Mouse (Mus musculus) gastrocnemius, postnatal 36 days (tissue): ENCODE results near the gene Smad6. TPM values are rescaled to one million over a fixed set of nuclear protein-coding genes. Genes with fewer than 3 reads are reported as not detected.
A peak's percentile ranks its signal among the peaks of the same experiment; 100 is the strongest.

Source experiments
- DNase-seq, 2 experiments: peaks; one replicate each; pipeline ENCODE4 v3.0.0; 2022
- intact Hi-C: fragments of 180-260 bp; cut with DNase I; formaldehyde crosslinking; loops from one replicate; pipeline ENCODE4 v1.15.1; 2025
- total RNA-seq, 2 experiments: library from RNA; stranded (reverse); gene quantifications; 2 replicates each; pipeline ENCODE4 v1.2.3; 2021

Smad6 gene
- total RNA-seq, 2 experiments from 2014 or later = 3.3 to 4.0 TPM

DNA sequence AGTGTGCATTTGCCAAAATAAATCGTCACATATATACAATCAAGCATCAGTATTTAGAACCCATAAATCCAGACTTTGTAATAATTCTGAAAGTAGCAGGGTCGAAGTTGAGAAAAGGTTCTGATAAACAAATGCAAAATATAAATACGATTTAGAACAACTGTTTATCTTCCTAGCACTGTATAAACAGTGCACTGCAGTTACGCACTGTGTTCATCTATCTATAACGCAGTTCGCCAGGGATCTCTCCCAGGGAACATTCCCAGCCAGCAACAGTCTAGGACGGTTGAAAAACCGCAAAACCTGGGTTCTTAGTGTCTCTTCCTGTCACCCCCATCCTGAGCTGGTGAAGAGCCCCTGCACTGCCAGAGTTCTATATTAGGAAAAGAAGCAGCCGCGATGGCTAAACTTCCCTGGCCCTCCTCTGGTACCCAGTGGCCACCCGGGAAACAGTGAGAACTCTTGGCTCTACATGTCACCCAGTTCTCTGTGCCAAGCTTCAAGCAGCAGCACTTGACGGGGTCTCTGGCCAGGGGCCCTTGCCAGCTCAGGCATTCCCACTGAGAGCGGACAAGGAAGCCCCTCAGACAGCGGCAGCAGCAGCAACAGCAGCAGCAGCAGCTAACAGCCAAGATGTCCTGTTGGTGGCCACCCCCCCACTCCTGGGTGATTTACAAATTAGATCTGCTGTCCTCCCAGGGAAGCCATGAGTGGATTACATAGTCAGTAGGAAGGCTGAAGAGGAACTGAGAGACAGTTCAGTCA, 54.3 kb downstream of the Smad6 start:
- no peak for DNase-seq
- intact Hi-C loops = no loop called here

DNA sequence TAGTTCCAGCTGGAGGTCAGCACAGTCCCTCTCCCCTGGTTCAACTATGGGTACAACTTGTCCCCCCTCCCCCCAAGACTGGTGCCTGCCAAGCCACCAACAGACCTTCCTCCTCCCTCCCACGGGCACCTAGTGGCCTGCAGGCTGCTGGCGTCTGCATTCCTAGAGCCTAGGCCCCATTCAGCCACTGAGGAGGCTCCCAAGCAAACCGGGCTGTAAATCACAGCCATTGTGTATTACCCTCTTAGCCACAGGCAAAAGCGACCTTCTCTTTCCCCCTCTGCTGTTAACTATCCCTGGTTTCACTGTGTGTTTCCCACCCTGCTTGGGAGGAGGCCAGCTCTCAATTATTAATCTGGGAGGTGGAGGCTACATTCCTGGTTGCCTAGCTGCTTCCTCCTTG, 56.3 kb downstream of the Smad6 start:
- no peak for DNase-seq
- intact Hi-C loops = no loop called here

DNA sequence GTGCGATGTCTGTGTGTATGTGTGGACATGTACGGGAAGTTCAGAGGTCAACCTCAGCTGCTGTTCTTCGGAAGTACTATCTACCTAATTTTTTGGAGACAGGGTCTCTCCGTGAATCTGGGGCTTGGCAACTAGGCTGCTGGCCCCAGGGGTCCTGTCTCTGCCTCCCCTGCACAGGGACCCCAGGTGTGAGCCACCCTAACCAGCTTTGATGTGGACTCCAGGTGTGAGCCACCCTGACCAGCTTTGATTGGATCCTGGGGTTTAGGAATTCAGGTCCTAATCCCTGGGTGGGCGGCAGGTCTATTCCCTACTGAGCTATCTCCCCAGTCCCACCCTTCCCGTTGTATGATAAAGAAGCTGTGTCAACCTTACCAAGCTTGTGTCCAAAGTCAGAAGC, 60.0 kb downstream of the Smad6 start:
- no peak for DNase-seq
- intact Hi-C loops = no loop called here

DNA sequence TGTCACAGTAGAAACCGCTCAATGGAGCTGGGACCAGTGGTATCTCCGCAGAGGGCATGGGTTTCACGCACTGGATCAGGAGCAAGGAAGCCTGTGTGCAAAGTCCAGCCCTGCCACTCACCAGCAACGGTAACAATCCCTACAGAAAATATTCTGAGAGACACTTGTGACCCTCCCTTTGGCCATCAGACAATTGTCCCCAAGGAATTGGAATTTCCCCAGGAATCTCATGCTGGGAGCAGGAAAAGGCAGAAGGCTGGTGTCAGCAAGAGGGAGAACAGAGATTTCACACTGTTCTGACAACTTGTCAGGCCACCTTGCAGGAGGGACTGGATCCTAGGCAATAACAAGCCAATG, 61.1 kb downstream of the Smad6 start:
- no peak for DNase-seq
- intact Hi-C loops = no loop called here

DNA sequence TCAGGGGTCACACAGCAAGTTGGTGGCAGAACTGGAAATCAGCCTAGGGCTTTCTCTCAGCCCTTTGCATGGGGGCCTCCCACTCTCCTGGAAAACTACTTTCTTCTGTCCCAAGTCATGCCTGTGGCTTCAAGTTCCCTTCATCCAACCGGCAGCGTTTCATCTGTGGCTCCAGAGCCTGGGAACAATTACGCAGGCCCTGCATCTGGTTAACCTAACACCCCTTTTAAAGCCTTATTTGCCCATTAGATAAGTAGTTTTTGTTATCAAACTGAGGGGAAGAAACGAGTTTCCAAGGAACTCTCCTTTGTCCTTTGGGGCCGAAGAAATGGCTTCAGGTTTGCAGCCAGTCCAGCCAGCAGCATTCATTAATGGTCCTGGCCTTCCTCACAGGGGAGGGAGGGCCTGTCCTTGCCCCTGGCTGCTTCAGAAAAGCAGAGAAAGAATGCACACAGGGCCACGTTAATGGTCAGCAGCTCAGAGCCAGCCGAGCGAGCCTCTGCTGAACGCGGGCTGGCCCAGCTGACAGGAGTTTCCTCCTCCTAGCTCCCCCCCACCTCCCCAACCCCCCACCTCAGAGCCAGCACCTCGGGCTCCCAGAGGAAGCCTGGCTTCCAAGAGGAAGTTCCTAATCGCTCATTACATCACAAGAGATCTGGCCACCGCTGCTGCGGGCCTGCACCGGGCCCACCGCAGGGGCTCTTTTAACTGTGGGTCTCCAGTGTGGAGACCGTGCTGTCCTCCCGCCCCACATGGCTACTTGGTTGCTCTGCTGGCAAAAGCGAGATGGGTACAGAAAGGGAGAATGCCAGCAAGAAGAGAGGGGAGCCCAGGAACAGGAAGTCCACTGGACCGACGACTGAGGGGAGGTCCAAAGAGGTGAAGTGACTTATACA, 61.7 kb downstream of the Smad6 start:
- DNase-seq = no peak
- intact Hi-C loops = loop anchor here (5.0 kb wide), 2 partner anchors 43 to 62 kb away; partner anchors contain the start of gene Smad6

DNA sequence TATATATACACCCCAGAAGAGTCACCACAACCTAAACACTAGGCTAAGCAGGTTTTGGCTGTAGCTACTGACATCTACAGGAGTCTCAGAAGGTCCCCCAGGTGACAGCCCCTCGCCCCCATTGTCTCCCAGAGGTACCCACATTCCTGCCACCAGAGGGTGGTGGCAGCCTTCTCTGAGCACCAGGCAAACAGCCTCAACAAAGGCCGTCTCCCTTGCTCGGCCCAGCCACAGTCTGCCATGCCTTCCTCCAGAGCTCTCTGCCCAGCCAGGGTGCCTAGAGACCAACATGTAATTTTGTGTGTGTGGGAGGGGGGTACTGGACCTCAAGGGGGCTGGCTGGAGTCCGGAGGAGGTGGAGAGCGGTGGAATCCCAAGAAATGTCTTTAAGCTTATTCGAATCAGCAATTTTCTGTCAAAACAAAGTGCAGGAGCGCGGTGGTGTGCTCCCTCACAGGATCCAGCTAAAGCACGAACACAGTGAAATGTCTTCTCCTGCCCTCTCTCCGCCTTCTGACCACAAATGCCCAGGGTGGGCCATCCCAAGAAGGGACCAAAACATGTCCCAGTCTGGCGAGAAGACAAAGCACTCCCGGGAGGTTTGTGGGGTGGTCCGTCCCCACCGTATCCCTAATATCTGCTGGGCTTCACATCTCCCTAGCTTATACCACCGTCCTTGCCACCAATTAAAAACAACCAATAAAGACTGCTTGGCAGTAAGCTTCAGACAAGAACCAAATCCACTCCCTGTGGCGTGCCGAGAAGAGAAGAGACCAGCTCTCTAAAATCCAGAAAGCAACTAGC, 62.5 kb downstream of the Smad6 start:
- intact Hi-C loops = loop anchor here (5.0 kb wide), 2 partner anchors 42 to 63 kb away; partner anchors contain the start of gene Smad6
- peak; percentile 30 to 47 for DNase-seq

DNA sequence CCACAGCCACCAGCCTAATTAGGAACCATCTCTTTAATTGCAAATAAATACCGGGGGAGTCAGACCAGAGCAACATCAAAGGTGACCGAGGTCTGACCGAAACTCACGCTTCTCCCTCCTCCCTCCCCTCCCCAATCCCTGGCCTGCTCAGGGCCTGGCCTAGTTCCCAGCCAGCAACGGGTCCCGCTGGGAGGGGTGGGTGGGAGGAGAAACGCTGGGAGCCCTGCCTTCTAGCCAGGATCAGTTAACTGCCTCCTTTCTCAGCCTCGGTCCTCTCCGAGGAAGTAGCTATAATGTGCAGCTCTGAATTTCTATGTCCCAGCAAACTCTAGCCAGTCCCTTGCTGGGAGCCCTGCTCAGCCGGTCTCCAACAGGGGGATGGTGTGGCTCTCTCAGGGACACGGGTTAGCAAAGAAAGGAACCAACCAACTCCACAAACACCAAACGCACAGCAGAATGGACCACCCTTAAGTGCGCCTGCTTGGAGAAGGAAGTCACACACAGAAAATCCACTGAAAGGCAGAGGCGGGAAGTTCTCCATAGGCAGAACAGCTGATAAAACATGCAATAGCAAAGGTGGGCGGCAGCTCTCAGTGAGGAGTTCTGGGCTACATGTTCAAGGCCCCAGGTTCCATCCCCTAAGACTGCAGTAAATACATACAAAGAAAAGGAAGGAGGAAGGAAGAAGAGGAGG, 63.4 kb downstream of the Smad6 start:
- intact Hi-C loops = loop anchor here (5.0 kb wide), 2 partner anchors 41 to 64 kb away; partner anchors contain the start of gene Smad6
- DNase-seq = peak in 1 of 2 experiments; percentile 42

DNA sequence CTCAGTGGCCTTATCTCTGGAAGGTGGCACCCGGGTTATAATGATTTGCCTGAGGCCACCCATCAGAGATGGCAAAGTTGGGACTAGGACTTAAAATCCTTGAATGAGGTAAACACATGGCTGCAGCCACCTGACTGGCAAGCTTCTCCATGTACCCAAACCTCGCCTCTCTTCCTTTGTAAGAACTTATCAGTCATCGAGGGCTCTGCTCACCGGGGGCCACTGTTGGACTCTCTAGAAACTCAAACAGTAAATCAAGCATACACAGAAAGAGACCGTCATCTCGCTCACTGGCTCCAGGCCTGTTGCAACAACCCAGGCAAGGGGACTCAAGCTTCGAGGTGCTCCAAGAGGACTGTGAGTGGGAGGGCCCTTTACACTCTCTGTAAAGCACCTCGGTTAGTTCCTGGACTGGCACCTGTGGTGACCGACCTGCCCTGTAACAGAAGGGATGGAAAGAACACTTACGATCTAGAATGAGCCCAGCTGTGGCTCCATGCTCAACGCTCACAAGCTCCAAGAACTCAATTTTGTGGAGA, 64.1 kb downstream of the Smad6 start:
- intact Hi-C loops = loop anchor here (2.0 to 5.0 kb wide), 3 partner anchors 40 to 129 kb away; partner anchors contain the start of gene Smad6
- DNase-seq = no peak

DNA sequence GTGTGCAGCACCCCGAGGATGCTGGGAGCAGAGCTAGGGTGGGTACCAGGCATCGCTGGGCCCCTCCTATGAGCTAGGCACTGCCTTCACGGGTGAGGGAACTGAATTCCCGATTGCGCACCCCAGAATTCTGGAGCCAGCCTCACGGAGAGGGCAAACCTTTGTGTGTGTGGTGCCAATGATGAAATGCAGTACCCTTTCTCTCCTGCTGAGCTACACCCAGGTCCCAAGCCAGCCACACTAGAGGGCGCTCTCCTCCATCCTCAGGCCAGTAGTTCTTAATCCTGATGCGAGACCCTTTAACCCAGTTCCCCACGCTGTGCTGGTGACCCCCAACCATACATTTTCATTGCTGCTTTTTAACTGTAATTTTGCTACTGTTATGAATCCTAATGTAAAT, 65.8 kb downstream of the Smad6 start:
- peak; percentile 56 to 71 for DNase-seq
- intact Hi-C loops = loop anchor here (2.0 to 5.0 kb wide), 3 partner anchors 39 to 131 kb away; partner anchors contain the start of gene Smad6

DNA sequence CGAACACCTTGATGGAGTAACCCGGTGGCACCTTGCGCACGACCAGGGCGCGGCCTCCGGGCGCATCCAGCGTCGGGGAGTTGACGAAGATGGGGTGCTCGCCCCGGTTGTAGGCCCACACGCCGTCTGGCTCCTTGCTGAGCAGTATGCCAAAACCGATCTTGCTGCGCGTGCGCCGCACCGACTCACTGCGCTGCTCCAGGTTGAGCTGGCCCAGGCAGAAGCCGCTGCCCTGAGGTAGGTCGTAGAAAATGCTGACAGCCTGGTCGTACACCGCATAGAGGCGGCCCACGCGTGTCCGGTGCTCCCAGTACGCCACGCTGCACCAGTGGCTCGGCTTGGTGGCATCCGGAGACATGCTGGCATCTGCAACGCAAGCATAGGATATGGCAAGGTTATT, 68.2 kb downstream of the Smad6 start:
- DNase-seq = peak in 1 of 2 experiments; percentile 3
- intact Hi-C loops = no loop called here

DNA sequence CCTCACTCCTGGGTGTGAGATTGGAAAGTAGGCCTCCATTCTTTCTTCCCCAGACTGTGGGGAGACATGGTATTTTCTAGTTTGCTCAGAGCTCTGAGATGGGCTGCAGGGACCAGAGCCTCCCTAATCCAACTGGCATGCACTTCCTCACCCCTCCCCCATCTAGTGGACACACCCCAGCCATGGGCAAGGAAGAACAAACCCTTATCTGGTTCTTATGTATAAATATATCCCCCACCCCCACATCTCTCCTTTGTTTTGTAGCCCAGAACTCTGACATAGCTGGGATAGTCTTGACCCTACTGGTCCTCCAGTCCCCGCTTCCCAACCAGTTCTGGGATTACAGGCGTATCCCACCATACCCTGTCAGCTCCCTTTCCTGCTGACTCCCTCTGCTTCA, 69.3 kb downstream of the Smad6 start:
- intact Hi-C loops = no loop called here
- no peak for DNase-seq

DNA sequence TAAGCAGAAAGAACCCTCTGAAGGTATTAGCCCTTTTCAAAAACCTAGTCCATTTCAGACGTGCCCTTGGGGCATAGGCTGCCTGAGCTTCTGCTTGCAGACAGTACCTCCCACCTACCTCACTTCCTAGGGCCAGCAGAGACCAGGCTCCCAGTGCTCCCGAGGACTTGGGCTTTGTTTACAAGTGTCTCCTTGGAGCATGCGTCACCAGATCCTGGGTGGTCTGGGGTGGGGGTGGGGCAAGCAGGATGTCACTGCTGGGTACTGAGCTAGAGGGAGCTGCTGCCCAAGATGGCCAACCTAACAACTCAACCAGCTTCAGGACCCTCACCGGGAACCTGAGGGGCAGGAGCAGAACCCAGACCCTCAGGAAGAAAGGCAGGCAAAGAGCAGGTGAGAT, 71.5 kb downstream of the Smad6 start:
- intact Hi-C loops = no loop called here
- peak in 1 of 2 experiments; percentile 1 for DNase-seq

DNA sequence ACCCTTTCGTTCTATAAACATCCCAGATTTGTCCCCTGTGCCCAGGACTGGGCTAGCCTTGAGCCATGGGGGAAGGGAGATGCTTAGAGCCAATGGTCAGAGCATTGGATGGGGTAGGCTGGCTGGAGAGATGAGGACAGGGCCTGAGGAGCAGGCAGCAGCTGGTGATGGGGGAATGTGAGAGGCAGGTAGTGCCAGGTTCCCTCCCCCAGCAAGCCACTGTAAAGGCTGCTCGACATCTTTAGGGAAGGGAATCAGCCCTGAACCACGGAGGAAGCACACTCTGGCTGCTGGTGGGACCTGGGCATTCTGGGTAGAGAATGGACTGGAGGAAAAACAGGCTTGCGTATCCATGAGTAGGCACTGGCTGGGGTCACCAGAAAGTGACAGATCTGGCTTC, 72.5 kb downstream of the Smad6 start:
- peak in 1 of 2 experiments; percentile 2 for DNase-seq
- intact Hi-C loops = no loop called here

DNA sequence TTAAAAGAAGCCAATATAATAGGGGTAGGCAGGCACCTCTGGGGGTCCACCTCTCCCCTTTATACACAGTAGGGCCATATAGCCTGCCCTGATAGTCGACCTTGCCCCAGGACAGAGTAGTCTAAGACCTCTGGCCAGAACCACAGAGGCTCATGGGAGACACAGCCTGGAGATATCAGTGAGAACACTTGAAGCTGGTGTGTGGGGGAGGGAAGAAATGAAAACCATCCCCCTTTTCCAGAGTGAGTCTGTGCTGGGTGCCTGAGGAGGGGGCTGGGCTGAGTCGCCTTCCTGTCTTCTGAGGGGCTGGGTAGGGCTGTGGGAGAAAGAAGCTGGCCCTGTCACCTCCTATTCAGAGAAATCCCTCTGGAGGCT, 79.3 kb downstream of the Smad6 start:
- DNase-seq = no peak
- intact Hi-C loops = no loop called here

DNA sequence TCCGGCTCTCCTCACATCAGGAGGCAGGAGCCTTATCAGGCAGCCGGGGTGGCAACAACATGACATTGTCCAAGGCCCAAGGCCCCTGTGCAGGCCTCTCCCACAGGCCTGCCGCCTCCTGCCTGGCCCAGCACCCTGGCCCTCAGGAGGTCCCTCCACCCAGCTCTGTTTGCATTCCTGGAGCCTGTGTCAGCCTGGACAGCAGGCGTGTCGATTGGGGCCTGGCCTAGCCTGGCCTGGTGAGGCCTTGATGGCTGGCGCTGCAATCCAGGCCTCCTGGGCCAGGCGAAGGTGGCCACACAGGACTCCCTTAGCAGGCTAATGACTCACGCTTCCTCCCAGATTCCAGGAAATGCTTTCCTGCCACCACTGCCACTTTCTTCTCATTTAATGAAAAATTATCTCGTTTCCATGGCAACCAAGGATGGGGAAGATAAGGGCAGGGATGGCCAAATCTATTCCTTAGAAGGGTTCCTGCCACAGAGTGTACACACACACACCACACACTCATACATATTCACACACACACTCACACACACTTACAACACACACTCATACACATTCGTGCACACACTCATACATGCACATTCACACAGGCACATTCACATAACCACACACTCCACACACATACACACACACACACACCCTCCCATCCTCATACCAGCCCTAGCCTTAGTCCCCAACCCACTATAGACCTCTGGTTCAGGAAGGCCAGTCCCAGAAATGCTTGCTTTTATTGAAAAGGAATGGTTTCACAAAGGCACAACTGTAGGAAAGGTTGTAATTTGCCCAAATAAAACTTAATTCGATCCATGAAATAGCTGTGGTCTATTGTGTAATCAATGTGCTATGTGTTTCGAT, 79.9 kb downstream of the Smad6 start:
- intact Hi-C loops = no loop called here
- DNase-seq = peak; percentile 37 to 51

DNA sequence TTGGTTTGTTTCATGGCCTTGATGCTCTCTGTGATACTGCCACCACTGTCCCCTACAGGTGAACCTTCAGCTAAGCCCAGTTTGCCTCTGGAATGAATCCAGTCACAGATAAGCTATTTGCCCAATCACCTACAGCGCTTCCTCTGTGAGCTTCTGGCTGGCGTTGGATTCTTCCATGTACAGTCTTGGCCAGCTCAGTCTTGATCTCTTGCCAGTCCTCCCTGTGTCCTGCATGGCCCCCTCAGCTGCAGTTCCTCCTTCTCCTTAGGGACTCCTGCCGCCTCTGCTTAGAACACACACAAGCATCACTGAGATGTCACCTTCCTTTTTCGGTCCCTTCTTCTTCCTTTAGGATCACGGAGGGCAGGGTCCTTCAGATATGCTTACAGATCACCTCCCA, 85.6 kb downstream of the Smad6 start:
- DNase-seq = no peak
- intact Hi-C loops = no loop called here

DNA sequence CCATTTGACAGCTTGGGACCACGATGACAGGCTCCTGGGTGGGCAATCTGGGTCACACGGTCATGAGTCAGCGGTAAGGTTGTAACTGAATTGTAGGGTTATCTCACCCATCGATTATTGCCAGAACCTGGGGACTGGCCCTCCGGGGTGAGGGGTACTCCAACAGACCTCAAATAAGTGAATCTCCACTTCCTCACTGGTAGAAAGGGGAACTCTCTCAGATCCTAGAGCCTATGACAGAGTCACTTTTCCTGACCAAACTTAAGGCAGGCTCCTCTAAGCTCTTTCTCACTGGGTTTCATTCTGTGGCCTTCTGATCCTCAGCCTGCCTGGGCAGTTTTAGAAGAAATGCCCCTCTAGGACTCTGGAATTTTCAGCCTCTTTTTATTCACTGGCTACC, 88.8 kb downstream of the Smad6 start:
- DNase-seq = no peak
- intact Hi-C loops = no loop called here

DNA sequence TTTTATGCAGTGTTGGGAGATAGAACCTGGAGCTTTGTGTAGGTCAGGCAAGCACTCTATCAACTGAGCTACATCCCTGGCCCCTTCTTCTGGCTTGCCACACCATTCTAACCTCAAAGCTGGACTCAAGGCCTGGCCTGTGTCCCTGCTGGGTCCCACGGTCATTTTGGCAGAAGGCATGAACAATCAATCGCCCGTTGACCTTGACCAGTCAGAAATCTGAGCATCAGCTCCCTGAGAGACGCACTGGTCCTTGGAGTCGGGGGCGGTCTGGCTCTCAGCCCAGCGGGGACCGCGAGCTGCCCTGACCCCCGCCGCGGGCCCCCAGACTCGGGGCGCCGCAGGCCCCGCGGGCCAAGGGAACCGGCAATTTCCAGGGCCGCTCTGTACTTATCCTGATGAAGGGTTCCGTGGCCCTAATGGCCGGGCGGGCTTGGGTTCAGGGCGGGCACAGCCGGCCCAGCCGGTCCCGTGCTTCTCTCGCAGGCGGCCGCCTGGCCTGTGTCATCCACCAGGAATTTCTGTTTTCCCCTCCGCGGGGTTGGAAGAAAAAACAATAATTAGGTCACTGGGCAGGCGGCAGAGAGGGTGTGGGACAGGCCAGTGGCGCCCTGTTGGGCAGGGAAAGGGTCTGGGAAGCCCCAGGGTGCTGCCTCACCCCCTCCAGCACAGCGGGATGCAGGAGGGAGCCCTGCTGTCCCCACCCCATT, 94.4 kb downstream of the Smad6 start:
- peak; percentile 38 to 57 for DNase-seq
- intact Hi-C loops = no loop called here
